Mouse (Mus musculus): Measurements from ENCODE around the gene Wdr1. TPM values are rescaled to one million over a fixed set of nuclear protein-coding genes. Genes with fewer than 3 reads are reported as not detected.

Wdr1 gene
- total and polyA plus RNA-seq, 3 experiments = 107 to 153 (median 121) TPM

GRCm38 (mm10) chr5:38522977-38523376 lies 40.0 kb downstream of the Wdr1 start:
- Histone ChIP-seq H3K36me3 (replicated peaks) (peaks cover 38% of the 10 kb centered on the region), H3K4me3 (ENCODE audit: low read depth, low read length) (no peak overlapping the region), H3K9me3 (replicated peaks) (no peaks in the 10 kb centered on the region), H3K27me3 (ENCODE audit: insufficient read depth, low read length) (no peaks in the 10 kb centered on the region), H3K4me1 (ENCODE audit: insufficient read depth, low read depth, low read length) (no peaks in the 10 kb centered on the region)
- TF ChIP-seq GATA2 (IDR thresholded peaks at IDR 0.05; ENCODE audit: borderline replicate concordance, low read depth, low read length) (no peak), TAL1 (conservative IDR thresholded peaks at IDR 0.05; ENCODE audit: low read depth, low read length) (no peak), POLR2AphosphoS5 (IDR thresholded peaks at IDR 0.05; ENCODE audit: insufficient replicate concordance, low read depth, low read length) (no peak), CTCF (IDR thresholded peaks at IDR 0.05; ENCODE audit: low read depth, low read length) (no peak), GATA1 (IDR thresholded peaks at IDR 0.05; ENCODE audit: borderline replicate concordance, low read length) (no peak)
- DNase-seq (ENCODE audit: low spot score) = no peak
- ATAC-seq (ENCODE audit: extremely low read depth, insufficient number of reproducible peaks, low FRiP score, poor library complexity, severe bottlenecking) = no peak

- DNase-seq (ENCODE audit: low spot score) (no peak), ATAC-seq (ENCODE audit: extremely low read depth, insufficient number of reproducible peaks, low FRiP score, poor library complexity, severe bottlenecking) (no peak)
- no peaks in the 10 kb centered on the region for H3K9me3 ChIP-seq (replicated peaks)
- H3K27me3 ChIP-seq (ENCODE audit: insufficient read depth, low read length) = no peaks in the 10 kb centered on the region
- peaks cover 17% of the 10 kb centered on the region for H3K36me3 ChIP-seq (replicated peaks)
- no peak overlapping the region for H3K4me3 ChIP-seq (ENCODE audit: low read depth, low read length)
- TF ChIP-seq GATA2 (IDR thresholded peaks at IDR 0.05; ENCODE audit: borderline replicate concordance, low read depth, low read length) (no peak), GATA1 (IDR thresholded peaks at IDR 0.05; ENCODE audit: borderline replicate concordance, low read length) (no peak), CTCF (IDR thresholded peaks at IDR 0.05; ENCODE audit: low read depth, low read length) (no peak)
- H3K4me1 ChIP-seq (ENCODE audit: insufficient read depth, low read depth, low read length) = peaks cover 6% of the 10 kb centered on the region
These were observed 42.2 kb downstream of the Wdr1 start for GRCm38 (mm10) chr5:38520838-38521237.

GRCm38 (mm10) chr5:38516267-38516666 lies 46.8 kb downstream of the Wdr1 start:
- H3K9me3 ChIP-seq (replicated peaks) = no peaks in the 10 kb centered on the region
- TF ChIP-seq POLR2AphosphoS5 (IDR thresholded peaks at IDR 0.05; ENCODE audit: insufficient replicate concordance, low read depth, low read length) (no peak), CTCF (IDR thresholded peaks at IDR 0.05; ENCODE audit: low read depth, low read length) (no peak), GATA2 (IDR thresholded peaks at IDR 0.05; ENCODE audit: borderline replicate concordance, low read depth, low read length) (no peak), TAL1 (conservative IDR thresholded peaks at IDR 0.05; ENCODE audit: low read depth, low read length) (no peak), GATA1 (IDR thresholded peaks at IDR 0.05; ENCODE audit: borderline replicate concordance, low read length) (no peak)
- H3K4me1 ChIP-seq (ENCODE audit: insufficient read depth, low read depth, low read length) = peaks cover 22% of the 10 kb centered on the region
- ATAC-seq (ENCODE audit: extremely low read depth, insufficient number of reproducible peaks, low FRiP score, poor library complexity, severe bottlenecking) (peak; percentile 40; the same call in 1 of the 2 replicates), DNase-seq (ENCODE audit: low spot score) (no peak)
- H3K36me3 ChIP-seq (replicated peaks) = no peaks in the 10 kb centered on the region
- no peak overlapping the region for H3K4me3 ChIP-seq (ENCODE audit: low read depth, low read length)
- H3K27me3 ChIP-seq (ENCODE audit: insufficient read depth, low read length) = no peaks in the 10 kb centered on the region

- Histone ChIP-seq H3K9me3 (replicated peaks) (peaks cover 11% of the 10 kb centered on the region), H3K4me3 (ENCODE audit: low read depth, low read length) (no peak overlapping the region), H3K27me3 (ENCODE audit: insufficient read depth, low read length) (no peaks in the 10 kb centered on the region), H3K4me1 (ENCODE audit: insufficient read depth, low read depth, low read length) (peaks cover 54% of the 10 kb centered on the region), H3K36me3 (replicated peaks) (no peaks in the 10 kb centered on the region)
- ATAC-seq (ENCODE audit: extremely low read depth, insufficient number of reproducible peaks, low FRiP score, poor library complexity, severe bottlenecking) (no peak), DNase-seq (ENCODE audit: low spot score) (no peak)
- TF ChIP-seq GATA1 (IDR thresholded peaks at IDR 0.05; ENCODE audit: borderline replicate concordance, low read length) = no peak
- TF ChIP-seq CTCF (IDR thresholded peaks at IDR 0.05; ENCODE audit: low read depth, low read length) = no peak
- no peak for TF ChIP-seq POLR2AphosphoS5 (IDR thresholded peaks at IDR 0.05; ENCODE audit: insufficient replicate concordance, low read depth, low read length)
- TF ChIP-seq TAL1 (conservative IDR thresholded peaks at IDR 0.05; ENCODE audit: low read depth, low read length) = no peak
- no peak for TF ChIP-seq GATA2 (IDR thresholded peaks at IDR 0.05; ENCODE audit: borderline replicate concordance, low read depth, low read length)
These were observed 50.0 kb downstream of the Wdr1 start for GRCm38 (mm10) chr5:38512991-38513390.

- Histone ChIP-seq H3K36me3 (replicated peaks) (no peaks in the 10 kb centered on the region), H3K4me3 (ENCODE audit: low read depth, low read length) (no peak overlapping the region; the same call in 1 of the 2 replicates), H3K27me3 (ENCODE audit: insufficient read depth, low read length) (no peaks in the 10 kb centered on the region), H3K4me1 (ENCODE audit: insufficient read depth, low read depth, low read length) (peaks cover 78% of the 10 kb centered on the region), H3K9me3 (replicated peaks) (peaks cover 13% of the 10 kb centered on the region)
- DNase-seq (ENCODE audit: low spot score) (peak; percentile 64), ATAC-seq (ENCODE audit: extremely low read depth, insufficient number of reproducible peaks, low FRiP score, poor library complexity, severe bottlenecking) (peak; percentile 87)
- peak; percentile 100 for TF ChIP-seq TAL1 (conservative IDR thresholded peaks at IDR 0.05; ENCODE audit: low read depth, low read length)
- no peak for TF ChIP-seq CTCF (IDR thresholded peaks at IDR 0.05; ENCODE audit: low read depth, low read length)
- TF ChIP-seq GATA1 (IDR thresholded peaks at IDR 0.05; ENCODE audit: borderline replicate concordance, low read length) = no peak
- TF ChIP-seq POLR2AphosphoS5 (IDR thresholded peaks at IDR 0.05; ENCODE audit: insufficient replicate concordance, low read depth, low read length) = no peak
- TF ChIP-seq GATA2 (IDR thresholded peaks at IDR 0.05; ENCODE audit: borderline replicate concordance, low read depth, low read length) = 0 out of 2 replicates have a peak, but pooled peaks have one; percentile 35
These were observed 53.5 kb downstream of the Wdr1 start for GRCm38 (mm10) chr5:38509568-38509967.

- Histone ChIP-seq H3K9me3 (replicated peaks) (peaks cover 13% of the 10 kb centered on the region), H3K4me3 (ENCODE audit: low read depth, low read length) (peak overlapping the region; percentile 48; the same call in 1 of the 2 replicates), H3K27me3 (ENCODE audit: insufficient read depth, low read length) (no peaks in the 10 kb centered on the region), H3K36me3 (replicated peaks) (no peaks in the 10 kb centered on the region), H3K4me1 (ENCODE audit: insufficient read depth, low read depth, low read length) (peaks cover 88% of the 10 kb centered on the region)
- no peak for TF ChIP-seq CTCF (IDR thresholded peaks at IDR 0.05; ENCODE audit: low read depth, low read length)
- no peak for TF ChIP-seq GATA2 (IDR thresholded peaks at IDR 0.05; ENCODE audit: borderline replicate concordance, low read depth, low read length)
- TF ChIP-seq GATA1 (IDR thresholded peaks at IDR 0.05; ENCODE audit: borderline replicate concordance, low read length) = no peak
- no peak for TF ChIP-seq POLR2AphosphoS5 (IDR thresholded peaks at IDR 0.05; ENCODE audit: insufficient replicate concordance, low read depth, low read length)
- TF ChIP-seq TAL1 (conservative IDR thresholded peaks at IDR 0.05; ENCODE audit: low read depth, low read length) = no peak; the same call in 1 of the 2 replicates
- DNase-seq (ENCODE audit: low spot score) (peak; percentile 60), ATAC-seq (ENCODE audit: extremely low read depth, insufficient number of reproducible peaks, low FRiP score, poor library complexity, severe bottlenecking) (peak; percentile 64)
These were observed 57.6 kb downstream of the Wdr1 start for GRCm38 (mm10) chr5:38505435-38505765.
